Comparison of ENCODE assay signal across 21 mouse cellular contexts in the genomic region with DNA sequence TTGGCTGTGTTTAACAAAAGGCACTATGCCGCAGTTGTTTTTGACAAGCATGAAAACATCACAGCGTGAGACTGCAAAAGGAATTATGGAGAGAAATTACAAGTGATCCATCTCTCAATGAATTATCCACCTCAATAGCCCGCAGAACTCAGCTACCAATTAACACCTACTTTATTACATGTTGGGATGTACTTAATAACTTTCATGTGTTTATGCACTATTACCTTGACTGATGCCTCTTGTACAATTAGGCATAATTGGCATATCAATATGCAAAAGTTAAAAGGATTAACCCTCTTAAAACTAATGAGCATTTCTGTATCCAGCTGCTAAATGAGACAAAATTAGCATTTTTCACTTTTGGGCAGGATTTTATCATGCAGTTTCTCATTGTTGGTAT. TPM values are rescaled to one million over a fixed set of nuclear protein-coding genes. Genes with fewer than 3 reads are reported as not detected.
A peak's percentile ranks its signal among the peaks of the same experiment; 100 is the strongest.
DNase-seq lines count a peak whose midpoint lies in the region; ATAC-seq and TF ChIP-seq lines count a peak whose summit lies in the region.
"Had no signal": no experiment of that assay in that cellular context is flagged by ENCODE, and none has a peak within 500 bp of the region (broad histone marks: within the 10 kb centered on the region; RNA-seq: fewer than 3 reads in every experiment).

No protein-coding gene starts in this region.

- no peaks in the 10 kb centered on the region for H3K27me3 ChIP-seq in midbrain, embryonic 14.5 days (ENCODE audit: control insufficient read depth, insufficient read depth, low read length)
- H3K27me3 ChIP-seq in midbrain, embryonic 11.5 days (ENCODE audit: control insufficient read depth, insufficient read depth, low read length) = no peaks in the 10 kb centered on the region
- no peaks in the 10 kb centered on the region for H3K27me3 ChIP-seq in neural tube, embryonic 14.5 days (ENCODE audit: control insufficient read depth, insufficient read depth, low read length)
- H3K27me3 ChIP-seq: CH12.LX; embryonic facial prominence, embryonic 12.5 days; heart, embryonic 13.5 days had no signal

- TF ChIP-seq CTCF in gastrocnemius, adult 2 months (IDR thresholded peaks at IDR 0.05) = no peak

- ATAC-seq in midbrain, embryonic 14.5 days (ENCODE audit: low FRiP score, low TSS enrichment) = 0 out of 2 replicates have a peak, but pooled peaks have one; percentile 40
- no peak for ATAC-seq in midbrain, embryonic 11.5 days (ENCODE audit: low FRiP score)
- ATAC-seq in neural tube, embryonic 14.5 days (ENCODE audit: low read depth) = peak; percentile 62; the same call in 1 of the 2 replicates
- ATAC-seq: activated CD4-positive, CD25-positive, alpha-beta regulatory T cell, adult 4 months; hindbrain, postnatal 0 days; Patski had no signal

- intact Hi-C loops in gastrocnemius, adult 2 months (cut with DNase I) = no loop called here

- 0 out of 2 replicates have a peak, but pooled peaks cover 6% of the 10 kb centered on the region for H3K4me1 ChIP-seq in midbrain, embryonic 14.5 days (ENCODE audit: control insufficient read depth, insufficient read depth, low read length)
- no peaks in the 10 kb centered on the region for H3K4me1 ChIP-seq in midbrain, embryonic 11.5 days (ENCODE audit: control insufficient read depth, insufficient read depth, low read length)
- peaks cover 6% of the 10 kb centered on the region; the same call in 1 of the 2 replicates for H3K4me1 ChIP-seq in neural tube, embryonic 14.5 days (ENCODE audit: control insufficient read depth, insufficient read depth, low read length)

- 69% methylated on average over 3 of the region's 3 CpGs for WGBS in midbrain, embryonic 14.5 days
- 84% methylated on average over 3 of the region's 3 CpGs for WGBS in midbrain, embryonic 11.5 days
- WGBS in neural tube, embryonic 14.5 days = 37% methylated on average over 3 of the region's 3 CpGs

- no peak overlapping the region for H3K4me2 ChIP-seq in midbrain, embryonic 14.5 days (ENCODE audit: low read length)
- H3K4me2 ChIP-seq in midbrain, embryonic 11.5 days = no peak overlapping the region
- H3K4me2 ChIP-seq in neural tube, embryonic 14.5 days (ENCODE audit: low read depth, low read length) = no peak overlapping the region
- H3K4me2 ChIP-seq: embryonic facial prominence, embryonic 12.5 days; forebrain, embryonic 12.5 days; heart, embryonic 13.5 days had no signal

- DNase-seq in heart, adult 11 months = peak; percentile 11
- no peak for DNase-seq in heart, adult 8-10 months (ENCODE audit: low spot score)
- no peak for DNase-seq in midbrain, embryonic 14.5 days
- no peak for DNase-seq in midbrain, embryonic 11.5 days (ENCODE audit: low spot score, missing footprints)
- DNase-seq in gastrocnemius, adult 2 months = no peak
- DNase-seq in adrenal gland, adult 18-20 months (ENCODE audit: low spot score in 2 of 2) = no peak
- DNase-seq: adrenal gland, adult 2 months; adrenal gland, postnatal 36 days; cerebellum, adult 11-12 months; cerebellum, adult 9-10 months; cerebellum, postnatal 25 days; gastrocnemius, postnatal 14 days; heart, postnatal 36 days had no signal

- no peaks in the 10 kb centered on the region for H3K9me3 ChIP-seq in midbrain, embryonic 14.5 days (ENCODE audit: control insufficient read depth, low read length)
- H3K9me3 ChIP-seq in midbrain, embryonic 11.5 days (ENCODE audit: control insufficient read depth, low read length) = no peaks in the 10 kb centered on the region
- no peaks in the 10 kb centered on the region for H3K9me3 ChIP-seq in neural tube, embryonic 14.5 days (ENCODE audit: control insufficient read depth, low read length)
- H3K9me3 ChIP-seq: embryonic facial prominence, embryonic 12.5 days; forebrain, embryonic 12.5 days; heart, embryonic 13.5 days had no signal

- no peak overlapping the region for H3K9ac ChIP-seq in midbrain, embryonic 14.5 days (replicated peaks; ENCODE audit: low read length)
- H3K9ac ChIP-seq in midbrain, embryonic 11.5 days (ENCODE audit: low read length) = no peak overlapping the region
- H3K9ac ChIP-seq in neural tube, embryonic 14.5 days (replicated peaks; ENCODE audit: low read depth, low read length) = no peak overlapping the region
- H3K9ac ChIP-seq: embryonic facial prominence, embryonic 12.5 days; forebrain, embryonic 12.5 days; heart, embryonic 13.5 days had no signal

- no peaks in the 10 kb centered on the region for H3K36me3 ChIP-seq in midbrain, embryonic 14.5 days (ENCODE audit: control insufficient read depth, insufficient read depth, low read length)
- H3K36me3 ChIP-seq in midbrain, embryonic 11.5 days (ENCODE audit: control insufficient read depth, insufficient read depth, low read length) = no peaks in the 10 kb centered on the region
- no peaks in the 10 kb centered on the region for H3K36me3 ChIP-seq in neural tube, embryonic 14.5 days (ENCODE audit: control insufficient read depth, insufficient read depth, low read length)
- H3K36me3 ChIP-seq: embryonic facial prominence, embryonic 12.5 days; forebrain, embryonic 12.5 days; heart, embryonic 13.5 days had no signal

- no peak overlapping the region for H3K4me3 ChIP-seq in midbrain, embryonic 14.5 days (replicated peaks; ENCODE audit: low read depth, low read length)
- no peak overlapping the region for H3K4me3 ChIP-seq in midbrain, embryonic 11.5 days (ENCODE audit: low read depth, low read length)
- no peak overlapping the region for H3K4me3 ChIP-seq in neural tube, embryonic 14.5 days (ENCODE audit: low read depth, low read length)
- H3K4me3 ChIP-seq in gastrocnemius, adult 2 months = no peak overlapping the region
- H3K4me3 ChIP-seq: embryonic facial prominence, embryonic 12.5 days; forebrain, embryonic 12.5 days; heart, embryonic 13.5 days had no signal

- H3K27ac ChIP-seq in midbrain, embryonic 14.5 days (replicated peaks; ENCODE audit: low read depth, low read length) = no peak overlapping the region
- no peak overlapping the region for H3K27ac ChIP-seq in midbrain, embryonic 11.5 days (ENCODE audit: low read depth, low read length)
- H3K27ac ChIP-seq in neural tube, embryonic 14.5 days (ENCODE audit: low read depth, low read length) = no peak overlapping the region
- no peak overlapping the region for H3K27ac ChIP-seq in gastrocnemius, adult 2 months
- H3K27ac ChIP-seq: embryonic facial prominence, embryonic 12.5 days; forebrain, embryonic 12.5 days; heart, embryonic 13.5 days; hindbrain, postnatal 0 days had no signal

RNA-seq across cellular contexts. Expression of a gene that starts 33.5 kb away (rescaled TPM):
- total RNA-seq in heart, adult 8-10 months (2022) = 1 to 10 TPM in 2 of 4 experiments, under 1 TPM in 2; 0.41 to 1.1 (median 0.89) TPM
- polyA plus RNA-seq in midbrain, embryonic 14.5 days (2014; fragmentation: Nextera tagmentation; extraction: Ambion mirVana) = 1.8 and 1.9 TPM in 2 replicates
- 0.52 TPM in 2 replicates for polyA plus RNA-seq in midbrain, embryonic 11.5 days (2014; fragmentation: Nextera tagmentation; extraction: Ambion mirVana)
- 3.1 and 3.8 TPM in 2 replicates for polyA plus RNA-seq in neural tube, embryonic 14.5 days (2014; fragmentation: Nextera tagmentation; extraction: Ambion mirVana)
- under 1 TPM; 0.64 to 0.74 TPM for total RNA-seq in gastrocnemius, adult 2 months (2021)
- 1 to 10 TPM; 2.2 to 2.7 TPM for total RNA-seq in adrenal gland, adult 18-20 months (2021)
- polyA plus RNA-seq: Patski had no signal
